Mouse (Mus musculus) retina, postnatal 1 day (tissue): ENCODE measurements around the gene Lrp1.

Experiments
- DNase-seq: peaks from one replicate; pipeline ENCODE4 v3.0.0-alpha.2; 2012

The Lrp1 gene

DNA sequence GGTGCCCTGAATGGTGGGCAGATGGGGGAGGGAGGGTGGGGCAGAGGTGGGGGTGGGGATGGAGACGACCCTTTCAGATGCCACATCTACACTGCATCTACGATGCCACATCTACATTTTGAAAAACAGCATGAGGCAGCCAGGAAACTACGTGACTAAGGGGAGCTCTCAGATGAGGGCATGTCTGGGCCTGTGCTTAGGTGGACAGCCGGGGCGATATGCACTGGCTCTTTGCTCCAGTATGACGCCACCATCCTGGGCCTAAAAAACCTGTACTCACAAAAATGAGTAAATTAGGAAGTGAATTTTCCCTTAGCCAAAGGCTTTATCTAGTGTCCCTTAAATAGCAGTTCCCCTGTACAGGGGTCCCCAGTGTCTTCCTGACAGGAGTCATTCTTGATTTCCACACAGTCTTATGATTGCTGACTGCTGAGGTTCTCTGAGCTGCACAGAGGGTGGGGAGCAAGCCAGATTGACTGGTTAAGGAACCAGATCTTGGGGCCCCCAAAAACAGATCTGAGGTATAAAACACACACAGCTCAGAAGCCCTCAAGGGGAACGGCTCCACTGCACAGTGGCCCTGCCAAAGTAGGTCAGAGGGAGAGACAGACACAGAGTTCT lies 30.0 kb downstream of the Lrp1 start:
- no peak for DNase-seq

- DNase-seq, result no peak
These were observed 30.7 kb downstream of the Lrp1 start for GRCm38 (mm10) chr10:127590256-127590655.

DNA sequence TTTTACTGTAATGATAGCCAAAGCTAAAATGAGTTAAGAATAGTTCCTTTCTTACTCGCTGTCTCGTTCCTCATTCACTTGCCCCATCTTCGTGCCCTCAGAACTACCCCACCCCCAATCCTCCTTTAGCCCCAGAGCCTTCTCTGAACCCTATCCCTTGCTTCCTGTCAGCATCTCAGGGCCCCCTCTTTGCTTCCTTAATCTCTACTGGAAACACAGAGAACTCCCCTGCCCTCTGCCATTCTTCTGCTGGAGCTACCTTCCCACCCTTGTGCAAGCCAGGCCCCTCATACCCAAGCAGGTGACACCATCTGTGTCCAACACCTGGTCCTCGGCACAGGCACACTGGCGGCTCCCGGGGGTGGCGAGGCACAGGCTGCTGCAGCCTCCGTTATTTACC lies 33.2 kb downstream of the Lrp1 start:
- no peak for DNase-seq

DNA sequence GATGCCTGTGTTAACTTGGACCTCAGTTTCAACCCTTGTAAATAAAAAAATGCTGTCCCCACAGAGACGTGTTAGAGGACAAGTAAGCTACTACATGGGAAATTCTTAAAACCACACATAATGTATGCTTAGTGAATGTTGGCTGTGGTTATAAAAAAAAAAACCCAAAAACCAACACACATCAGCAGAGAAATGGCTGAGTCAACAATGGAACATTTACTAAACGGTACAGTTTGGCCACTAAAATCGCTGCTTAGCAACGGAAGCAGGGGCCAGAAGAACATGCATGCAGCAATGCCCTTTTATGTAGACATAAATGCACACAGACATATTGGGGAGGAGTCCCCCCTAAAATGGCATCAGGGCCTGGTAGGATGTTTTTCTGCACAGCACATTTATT lies 34.7 kb downstream of the Lrp1 start:
- DNase-seq, result no peak

- no peak for DNase-seq
These were observed 35.4 kb downstream of the Lrp1 start for GRCm38 (mm10) chr10:127585598-127585997.

GRCm38 (mm10) chr10:127583649-127584048 lies 37.3 kb downstream of the Lrp1 start:
- DNase-seq, result no peak

- DNase-seq, result no peak
These were observed 39.7 kb downstream of the Lrp1 start for GRCm38 (mm10) chr10:127581291-127581690.

GRCm38 (mm10) chr10:127577982-127578381 lies 43.0 kb downstream of the Lrp1 start:
- DNase-seq, result no peak

DNA sequence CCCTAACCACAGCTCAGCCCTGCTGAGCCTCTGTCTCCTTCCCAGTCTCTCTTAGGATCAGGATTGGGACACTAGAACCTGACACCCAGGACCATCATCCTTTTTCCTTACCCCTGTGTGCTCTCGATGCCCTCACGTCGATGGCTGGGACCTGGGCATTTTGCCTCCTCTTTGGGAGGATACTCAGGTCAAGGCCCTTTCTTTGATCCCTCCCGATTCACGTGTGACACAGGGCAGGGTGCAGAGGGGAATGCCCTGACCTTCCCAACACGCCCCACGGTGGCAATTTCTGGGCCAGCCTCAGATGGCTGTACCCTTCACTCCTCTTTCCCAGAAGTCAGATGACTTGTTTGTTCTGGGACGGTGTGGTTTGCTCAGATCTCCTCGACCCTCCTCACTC lies 43.8 kb downstream of the Lrp1 start:
- DNase-seq, result no peak

GRCm38 (mm10) chr10:127576381-127576961 lies 44.5 kb downstream of the Lrp1 start:
- peak; percentile 74 for DNase-seq

GRCm38 (mm10) chr10:127575741-127576140 lies 45.2 kb downstream of the Lrp1 start:
- no peak for DNase-seq

- no peak for DNase-seq
These were observed 48.7 kb downstream of the Lrp1 start for GRCm38 (mm10) chr10:127572281-127572680.

DNA sequence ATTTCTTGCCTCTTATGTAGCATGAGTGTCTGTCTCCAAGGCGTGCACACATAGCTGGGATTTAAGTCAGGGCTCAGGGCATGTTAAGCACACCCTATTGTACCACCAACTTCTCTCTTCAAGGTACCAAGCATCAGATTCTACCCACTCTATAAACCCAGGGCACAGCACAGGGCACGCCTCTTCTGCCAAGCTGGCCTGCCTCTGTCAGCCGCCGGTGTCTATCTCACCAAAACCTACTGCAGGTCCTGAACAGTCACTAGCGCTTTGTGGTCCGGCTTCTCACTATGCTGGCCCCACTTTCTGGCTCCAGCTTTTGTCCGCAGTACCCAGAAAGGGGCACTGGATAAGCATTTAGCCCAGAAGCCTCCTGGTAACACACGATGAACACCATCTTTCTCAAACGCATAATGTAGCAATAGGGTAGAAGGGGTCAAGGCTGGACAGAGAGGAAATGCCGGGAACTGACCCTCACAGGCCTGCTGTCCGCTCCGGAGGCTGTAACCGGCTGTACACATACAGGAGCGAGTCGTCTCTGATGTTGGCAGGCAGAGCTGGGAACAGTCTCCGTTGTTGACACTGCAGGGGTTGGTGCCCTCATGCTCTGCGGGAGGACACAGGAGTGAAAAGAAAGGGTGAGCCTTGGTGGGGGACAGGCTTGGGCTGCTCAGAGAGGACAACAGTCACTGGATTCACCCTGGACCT lies 49.9 kb downstream of the Lrp1 start:
- no peak for DNase-seq

- no peak for DNase-seq
These were observed 50.6 kb downstream of the Lrp1 start for GRCm38 (mm10) chr10:127570384-127570783.

DNA sequence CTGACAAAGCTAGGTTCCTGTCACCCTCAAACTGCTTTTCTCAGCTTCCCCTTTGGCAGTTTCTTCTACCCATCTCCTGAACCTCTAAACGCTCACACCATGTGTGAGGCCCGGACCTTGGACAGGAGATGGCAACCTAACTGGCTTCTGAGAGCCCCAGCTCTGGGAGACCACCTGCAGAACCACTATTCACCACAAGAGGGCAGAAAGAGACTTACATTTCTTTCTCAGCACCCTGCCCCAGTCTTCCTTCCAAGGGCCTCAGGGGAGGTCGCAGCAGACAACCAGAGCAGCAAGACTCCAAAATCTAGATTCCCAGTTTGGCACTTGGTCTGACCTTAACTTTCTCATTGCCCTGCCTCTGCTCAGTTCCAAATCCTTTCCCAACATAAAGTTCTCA lies 51.5 kb downstream of the Lrp1 start:
- DNase-seq, result peak; percentile 90

DNA sequence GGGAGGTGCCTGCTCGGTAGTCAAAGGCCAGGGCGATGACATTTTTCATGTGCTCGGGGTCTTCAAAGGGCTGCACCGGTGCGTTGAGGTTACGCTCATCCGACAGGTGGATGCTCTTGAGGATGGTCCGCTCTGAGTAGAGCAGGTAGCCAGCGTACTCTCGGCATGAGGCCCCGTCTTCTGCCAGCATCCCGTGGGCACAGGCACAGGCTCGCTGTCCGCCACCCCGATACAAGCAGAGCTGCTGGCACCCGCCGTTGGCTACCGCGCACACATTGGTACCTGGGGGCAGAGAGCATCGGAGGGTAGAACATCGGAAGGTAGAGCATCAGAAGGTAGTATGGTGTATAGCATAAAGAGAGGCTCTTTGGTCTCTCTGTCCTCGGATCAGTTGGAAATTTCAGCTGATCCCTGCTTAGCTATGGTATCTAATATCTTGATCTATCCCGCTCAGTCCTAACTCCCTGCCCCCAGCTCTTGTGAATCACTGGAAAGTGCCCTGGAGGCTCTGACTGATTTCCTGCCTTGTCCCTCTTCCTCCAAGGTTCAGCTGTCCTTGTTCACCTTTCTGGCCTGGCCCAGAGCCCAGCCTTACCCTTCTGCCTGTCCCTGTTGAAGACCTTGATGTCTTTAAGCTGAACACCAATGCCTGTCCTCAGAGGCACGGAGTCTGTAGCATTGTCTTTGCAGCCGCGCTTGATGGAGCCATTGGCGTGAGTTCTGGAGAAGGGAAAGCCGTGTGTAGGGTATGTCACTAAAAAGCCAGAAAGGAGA lies 54.2 kb downstream of the Lrp1 start:
- no peak for DNase-seq

GRCm38 (mm10) chr10:127564301-127564700 lies 56.6 kb downstream of the Lrp1 start:
- DNase-seq, result no peak

- no peak for DNase-seq
These were observed 57.1 kb downstream of the Lrp1 start for GRCm38 (mm10) chr10:127563840-127564239.

DNA sequence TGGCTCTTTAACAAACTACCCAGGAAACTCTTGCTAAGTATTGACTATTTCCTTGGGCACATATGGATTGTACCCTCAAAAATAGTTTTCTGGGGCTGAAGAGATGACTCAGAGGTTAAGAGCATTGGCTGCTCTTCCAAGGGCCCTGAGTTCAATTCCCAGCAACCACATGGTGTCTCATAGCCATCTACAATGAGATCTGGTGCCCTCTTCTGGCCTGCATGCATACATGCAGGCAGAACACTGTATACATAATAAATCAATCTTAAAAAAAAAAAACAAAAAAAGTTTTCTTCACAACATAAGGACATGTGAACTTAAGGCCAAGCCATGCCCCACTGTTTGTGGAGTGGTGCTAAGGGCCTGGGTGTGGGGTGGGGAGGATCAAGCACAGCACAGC lies 59.8 kb downstream of the Lrp1 start:
- DNase-seq, result no peak

DNA sequence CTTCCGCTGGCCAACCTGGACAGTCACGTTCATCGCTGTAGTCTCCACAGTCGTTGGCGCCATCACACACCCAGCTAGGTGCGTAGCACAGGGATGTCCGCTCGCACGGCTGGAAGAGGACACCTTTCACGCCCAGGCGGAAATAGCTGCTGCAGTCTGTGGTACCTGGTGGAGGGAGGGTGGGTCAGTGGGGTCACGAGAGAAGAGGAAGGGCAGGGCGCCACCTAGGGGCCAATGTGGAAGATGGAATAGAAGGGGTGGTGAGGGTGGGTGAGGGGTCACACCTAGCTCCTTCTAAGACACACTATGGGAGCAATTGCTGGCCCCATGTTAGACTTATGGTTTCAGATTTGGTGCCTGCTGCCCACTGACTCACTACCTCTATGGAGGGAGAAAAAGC lies 63.6 kb downstream of the Lrp1 start:
- peak; percentile 50 for DNase-seq

DNA sequence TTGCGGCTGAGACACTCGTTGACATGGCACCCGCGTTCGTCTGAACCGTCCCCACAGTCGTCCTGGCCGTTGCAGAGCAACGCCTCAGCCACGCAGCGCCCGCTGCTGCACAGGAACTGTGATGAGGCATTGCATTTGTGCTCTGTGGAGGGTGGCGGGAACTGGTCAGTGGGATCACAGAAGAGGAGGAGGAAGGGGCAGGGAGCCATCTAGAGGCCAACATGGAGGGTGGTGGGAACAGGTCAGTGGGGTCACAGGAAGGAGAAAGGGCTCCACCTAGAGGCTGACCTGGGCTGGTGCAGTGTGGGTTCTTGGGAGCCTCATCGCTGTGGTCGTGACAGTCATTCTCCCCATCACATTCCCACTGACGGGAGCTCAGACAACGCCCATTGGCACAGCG lies 65.2 kb downstream of the Lrp1 start:
- peak; percentile 87 for DNase-seq

DNA sequence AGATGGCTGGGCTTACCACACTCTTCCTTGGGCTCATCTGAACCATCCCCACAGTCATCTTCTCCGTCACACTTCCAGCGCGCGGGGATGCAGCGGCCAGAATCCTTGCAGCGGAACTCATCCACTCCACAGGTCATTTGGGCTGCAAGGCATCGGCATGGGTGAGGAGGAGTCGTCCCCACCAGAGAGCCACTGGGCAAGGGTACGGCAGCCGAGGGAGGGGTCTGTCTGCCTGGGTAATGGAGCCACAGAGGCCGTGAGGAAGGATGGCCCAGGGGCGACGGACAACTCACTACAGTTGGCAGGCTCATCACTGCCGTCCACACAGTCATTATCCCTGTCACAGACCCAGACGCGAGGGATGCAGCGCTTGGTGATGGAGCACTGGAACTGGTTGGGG lies 71.1 kb downstream of the Lrp1 start:
- DNase-seq, result no peak

GRCm38 (mm10) chr10:127548236-127548635 lies 72.7 kb downstream of the Lrp1 start:
- DNase-seq, result no peak

GRCm38 (mm10) chr10:127546505-127546904 lies 74.4 kb downstream of the Lrp1 start:
- no peak for DNase-seq
